Mouse (Mus musculus): ENCODE data around the gene Cgn.

DNA sequence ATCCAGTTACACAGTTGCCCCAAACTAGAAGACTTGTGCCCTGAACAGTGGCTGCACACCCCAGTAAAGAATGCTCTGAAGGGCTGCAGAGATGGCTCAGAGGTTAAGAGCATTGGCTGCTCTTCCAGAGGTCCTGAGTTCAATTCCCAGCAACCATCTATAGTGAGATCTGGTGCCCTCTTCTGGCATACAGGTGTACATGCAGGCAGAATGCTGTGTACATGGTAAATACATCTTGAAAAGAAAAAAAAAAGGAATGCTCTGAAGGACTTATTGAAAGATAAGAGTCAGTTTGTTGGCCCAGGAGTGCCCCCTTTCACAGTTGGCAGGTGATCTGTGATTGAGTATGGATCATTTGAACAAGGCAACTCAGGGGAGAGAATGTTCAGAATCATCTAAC lies 47.1 kb upstream of the Cgn start:
- TF ChIP-seq CTCF (conservative IDR thresholded peaks at IDR 0.05; ENCODE audit: low read length) (peak; percentile 60), NANOG (IDR thresholded peaks at IDR 0.05; ENCODE audit: borderline replicate concordance, low read length) (no peak), POU5F1 (IDR thresholded peaks at IDR 0.05; ENCODE audit: borderline replicate concordance, low read length) (no peak)
